Mouse (Mus musculus) liver, postnatal 0 days (tissue): ENCODE data around the gene Grap.

ENCODE experiments used
- CTCF ChIP-seq: sonication (generic); IDR thresholded peaks from 2 replicates; pipeline ENCODE4 v1.5.1; 2016; ENCODE audit warnings: antibody characterized with exemption, low read depth
- EP300 ChIP-seq: IDR thresholded peaks from 2 replicates; pipeline ENCODE4 v1.6.1; 2016; ENCODE audit warnings: antibody characterized with exemption, low read depth, mild to moderate bottlenecking

DNA sequence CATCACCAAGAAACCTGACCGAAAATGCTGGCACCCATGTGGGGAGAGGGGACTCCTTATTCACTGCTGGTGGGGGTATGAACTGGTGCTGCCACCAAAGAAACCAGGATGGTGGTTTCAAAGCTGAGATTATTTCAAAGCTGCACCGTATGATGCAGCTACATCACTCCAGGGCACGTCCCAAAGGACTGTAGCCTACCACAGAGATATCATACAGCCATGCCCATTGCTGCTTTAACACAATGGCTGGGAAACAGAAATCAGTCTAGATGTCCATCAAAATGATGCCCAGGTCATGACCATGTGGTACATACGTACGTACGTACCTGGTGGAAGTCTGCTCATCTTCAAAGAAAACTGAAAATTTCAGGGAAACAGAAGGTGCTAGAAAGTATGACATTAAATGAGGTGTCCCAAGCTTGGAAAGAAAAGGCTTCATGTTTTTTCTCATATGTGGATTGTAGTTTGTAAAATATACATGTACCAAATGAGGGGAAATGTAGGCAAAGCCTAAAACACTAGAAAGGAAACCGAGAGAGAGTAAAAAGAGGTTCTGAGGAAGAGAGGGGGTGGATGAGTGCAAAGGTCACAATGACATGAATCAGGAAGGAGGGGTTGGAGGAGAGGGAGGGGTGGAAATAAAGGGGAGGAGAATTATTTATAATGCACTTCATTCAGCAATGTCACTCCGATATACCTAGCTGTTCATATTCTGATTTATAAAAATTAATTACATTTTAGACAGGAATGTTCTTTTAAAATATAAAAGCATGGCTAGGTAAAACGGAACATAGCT, 2.4 kb upstream of the Grap start:
- TF ChIP-seq CTCF (no peak), EP300 (no peak)
